Mouse (Mus musculus): ENCODE data around the gene Slc4a1.

DNA sequence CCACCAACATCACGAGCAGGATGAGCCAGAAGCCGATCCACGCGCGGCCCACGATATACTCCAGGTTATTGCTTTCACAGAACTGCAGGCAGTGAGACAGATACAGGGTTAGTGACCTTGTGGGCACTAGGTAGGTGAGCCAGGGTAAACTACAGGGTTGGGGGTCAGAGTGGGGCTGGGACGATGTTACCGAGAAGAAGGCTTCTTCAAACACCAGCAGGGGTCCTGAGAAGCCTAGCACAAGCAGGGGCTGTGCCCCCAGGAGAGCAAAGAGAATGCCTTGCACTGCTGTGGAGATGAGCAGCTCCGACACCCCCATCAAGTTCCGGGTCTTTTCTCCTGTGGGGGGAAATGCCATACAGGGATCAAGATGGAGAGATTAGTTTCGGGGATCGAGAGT is 9.8 kb downstream of the Slc4a1 start:
- TF ChIP-seq POLR2A (IDR thresholded peaks at IDR 0.05; ENCODE audit: insufficient read depth, low read depth, low read length) = no peak
- TF ChIP-seq CTCF (IDR thresholded peaks at IDR 0.05) = no peak
- no peak for TF ChIP-seq EP300 (IDR thresholded peaks at IDR 0.05; ENCODE audit: insufficient read depth, low read depth, low read length)

Data from heart, adult 2 months (tissue).